Mouse (Mus musculus) heart, embryonic 16.5 days (tissue): ENCODE measurements at regions not wholly inside any gene's neighbourhood (a gene's known extent, or its start where the extent isn't known, plus 50 kb on each side); places are given as distances from the start of the nearest gene placed in this dataset.

Experiments used
- ATAC-seq: fragments of 200-750 bp; cut with Nextera tagmentation; replicated peaks from 2 replicates; pipeline ENCODE4 v1.8.0; 2017; ENCODE audit warnings: moderate number of reproducible peaks; ENCODE audit not compliant: insufficient read depth, low FRiP score; ENCODE audit errors: extremely low read depth
- H3K27ac ChIP-seq: fragments of 300-500 bp; sonication (generic); 2 replicates; pipeline ENCODE4 v1.5.1; 2014; ENCODE audit warnings: mild to moderate bottlenecking, low read length, control low read depth, moderate library complexity
- H3K27me3 ChIP-seq: fragments of 300-500 bp; sonication (generic); 2 replicates; pipeline ENCODE4 v1.6.1; 2014; ENCODE audit warnings: low read length, mixed read lengths; ENCODE audit not compliant: control insufficient read depth, insufficient read depth
- H3K36me3 ChIP-seq: fragments of 300-500 bp; sonication (generic); 2 replicates; pipeline ENCODE4 v1.6.1; 2014; ENCODE audit not compliant: control insufficient read depth, insufficient read depth
- H3K4me1 ChIP-seq: fragments of 300-500 bp; sonication (generic); 2 replicates; pipeline ENCODE4 v1.6.1; 2014; ENCODE audit warnings: low read length, mixed read lengths; ENCODE audit not compliant: control insufficient read depth, insufficient read depth
- H3K4me2 ChIP-seq: fragments of 300-500 bp; sonication (generic); 2 replicates; pipeline ENCODE4 v1.6.1; 2014; ENCODE audit warnings: low read depth, mild to moderate bottlenecking, control low read depth, low read length
- H3K4me3 ChIP-seq: fragments of 300-500 bp; sonication (generic); 2 replicates; pipeline ENCODE4 v1.5.1; 2014; ENCODE audit warnings: mild to moderate bottlenecking, control low read depth, low read length
- H3K9ac ChIP-seq: fragments of 300-500 bp; sonication (generic); 2 replicates; pipeline ENCODE4 v1.6.1; 2014; ENCODE audit warnings: low read length, control low read depth
- H3K9me3 ChIP-seq: fragments of 300-500 bp; sonication (generic); replicated peaks from 2 replicates; pipeline ENCODE4 v1.6.1; 2016; ENCODE audit warnings: low read length; ENCODE audit not compliant: control insufficient read depth
- WGBS: fragments of 180-500 bp; shearing (Covaris S2); extraction: QIAGEN DNeasy Blood & Tissue Kit; methylation state at CpG from one replicate; pipeline ENCODE4 v1.1.7; 2014; 5-methylcytosine and 5-hydroxymethylcytosine counted together

GRCm38 (mm10) chr19:6610051-6610450 lies 67.2 kb upstream of the Slc22a12 start:
- Histone ChIP-seq H3K27ac (no peak overlapping the region), H3K4me1 (no peaks in the 10 kb centered on the region; the same call in 1 of the 2 replicates), H3K4me3 (no peak overlapping the region), H3K36me3 (no peaks in the 10 kb centered on the region), H3K4me2 (no peak overlapping the region), H3K27me3 (peaks cover 2% of the 10 kb centered on the region; the same call in 1 of the 2 replicates), H3K9me3 (no peaks in the 10 kb centered on the region), H3K9ac (no peak overlapping the region)
- no peak for ATAC-seq
- WGBS: 50% methylated on average over 8 of the region's 8 CpGs

- Histone ChIP-seq H3K27me3 (0 out of 2 replicates have a peak, but pooled peaks cover 2% of the 10 kb centered on the region), H3K9ac (no peak overlapping the region), H3K4me3 (no peak overlapping the region), H3K27ac (no peak overlapping the region), H3K9me3 (no peaks in the 10 kb centered on the region), H3K4me1 (no peaks in the 10 kb centered on the region), H3K4me2 (no peak overlapping the region), H3K36me3 (no peaks in the 10 kb centered on the region)
- no peak for ATAC-seq
- 68% methylated on average over 2 of the region's 2 CpGs for WGBS
These were observed 64.7 kb upstream of the Slc22a12 start for GRCm38 (mm10) chr19:6607501-6607900.

GRCm38 (mm10) chr19:6606667-6607066 lies 63.8 kb upstream of the Slc22a12 start:
- WGBS: 74% methylated on average over 7 of the region's 7 CpGs
- no peak for ATAC-seq

GRCm38 (mm10) chr19:6604702-6605101 lies 61.9 kb upstream of the Slc22a12 start:
- Histone ChIP-seq H3K9ac (no peak overlapping the region), H3K9me3 (no peaks in the 10 kb centered on the region), H3K27me3 (0 out of 2 replicates have a peak, but pooled peaks cover 2% of the 10 kb centered on the region), H3K4me3 (no peak overlapping the region), H3K36me3 (no peaks in the 10 kb centered on the region), H3K4me1 (no peaks in the 10 kb centered on the region), H3K4me2 (no peak overlapping the region), H3K27ac (no peak overlapping the region)
- no peak for ATAC-seq
- 43% methylated on average over 8 of the region's 8 CpGs for WGBS

More at GRCm38 (mm10) chr19:6606667-6607066, 63.8 kb upstream of the Slc22a12 start:
- no peak overlapping the region for H3K4me3 ChIP-seq
- no peak overlapping the region for H3K9ac ChIP-seq
- H3K9me3 ChIP-seq: no peaks in the 10 kb centered on the region
- H3K4me2 ChIP-seq: no peak overlapping the region
- H3K4me1 ChIP-seq: no peaks in the 10 kb centered on the region
- H3K36me3 ChIP-seq: no peaks in the 10 kb centered on the region
- no peak overlapping the region for H3K27ac ChIP-seq
- H3K27me3 ChIP-seq: 0 out of 2 replicates have a peak, but pooled peaks cover 2% of the 10 kb centered on the region

- ATAC-seq: no peak
- H3K4me1 ChIP-seq: no peaks in the 10 kb centered on the region
- WGBS: 27% methylated on average over 12 of the region's 12 CpGs
- no peaks in the 10 kb centered on the region; the same call in 1 of the 2 replicates for H3K27me3 ChIP-seq
- H3K27ac ChIP-seq: no peak overlapping the region
- no peak overlapping the region for H3K4me2 ChIP-seq
- H3K4me3 ChIP-seq: no peak overlapping the region
- no peak overlapping the region for H3K9ac ChIP-seq
- no peaks in the 10 kb centered on the region for H3K36me3 ChIP-seq
- no peaks in the 10 kb centered on the region for H3K9me3 ChIP-seq
These were observed 58.2 kb upstream of the Slc22a12 start for GRCm38 (mm10) chr19:6600873-6601530.

- H3K9me3 ChIP-seq: no peaks in the 10 kb centered on the region
These were observed 56.4 kb upstream of the Slc22a12 start for GRCm38 (mm10) chr19:6599281-6599680.

GRCm38 (mm10) chr19:6598186-6598585 lies 55.4 kb upstream of the Slc22a12 start:
- H3K4me1 ChIP-seq: no peaks in the 10 kb centered on the region
- H3K36me3 ChIP-seq: no peaks in the 10 kb centered on the region
- ATAC-seq: no peak
- no peak overlapping the region for H3K27ac ChIP-seq
- no peaks in the 10 kb centered on the region for H3K9me3 ChIP-seq
- H3K4me3 ChIP-seq: no peak overlapping the region
- WGBS: 74% methylated on average over 3 of the region's 3 CpGs
- H3K4me2 ChIP-seq: no peak overlapping the region
- H3K27me3 ChIP-seq: no peaks in the 10 kb centered on the region; the same call in 1 of the 2 replicates
- H3K9ac ChIP-seq: no peak overlapping the region

More at GRCm38 (mm10) chr19:6599281-6599680, 56.4 kb upstream of the Slc22a12 start:
- no peaks in the 10 kb centered on the region; the same call in 1 of the 2 replicates for H3K27me3 ChIP-seq
- no peaks in the 10 kb centered on the region for H3K36me3 ChIP-seq
- no peak overlapping the region for H3K4me3 ChIP-seq
- ATAC-seq: no peak
- WGBS: 79% methylated on average over 3 of the region's 3 CpGs
- H3K9ac ChIP-seq: no peak overlapping the region
- no peak overlapping the region for H3K27ac ChIP-seq
- H3K4me2 ChIP-seq: no peak overlapping the region
- H3K4me1 ChIP-seq: no peaks in the 10 kb centered on the region

- whole genome bisulfite sequencing: 61% methylated on average over 9 of the region's 9 CpGs
- no peaks in the 10 kb centered on the region for H3K4me1 ChIP-seq
- ATAC-seq: no peak
- no peaks in the 10 kb centered on the region for H3K9me3 ChIP-seq
- no peak overlapping the region for H3K9ac ChIP-seq
- no peak overlapping the region for H3K4me2 ChIP-seq
- H3K36me3 ChIP-seq: no peaks in the 10 kb centered on the region
- H3K27ac ChIP-seq: no peak overlapping the region
- no peak overlapping the region for H3K4me3 ChIP-seq
- no peaks in the 10 kb centered on the region; the same call in 1 of the 2 replicates for H3K27me3 ChIP-seq
These were observed 53.0 kb upstream of the Slc22a12 start for GRCm38 (mm10) chr19:6595801-6596200.
